Mouse (Mus musculus): ENCODE measurements at regions not wholly inside any gene's neighbourhood (a gene's known extent, or its start where the extent isn't known, plus 50 kb on each side); places are given as distances from the start of the nearest gene placed in this dataset.

GRCm38 (mm10) chr11:8148485-8148825, 515.9 kb downstream of the Tns3 start:
- DNase-seq (ENCODE audit: low spot score) = no peak

DNA sequence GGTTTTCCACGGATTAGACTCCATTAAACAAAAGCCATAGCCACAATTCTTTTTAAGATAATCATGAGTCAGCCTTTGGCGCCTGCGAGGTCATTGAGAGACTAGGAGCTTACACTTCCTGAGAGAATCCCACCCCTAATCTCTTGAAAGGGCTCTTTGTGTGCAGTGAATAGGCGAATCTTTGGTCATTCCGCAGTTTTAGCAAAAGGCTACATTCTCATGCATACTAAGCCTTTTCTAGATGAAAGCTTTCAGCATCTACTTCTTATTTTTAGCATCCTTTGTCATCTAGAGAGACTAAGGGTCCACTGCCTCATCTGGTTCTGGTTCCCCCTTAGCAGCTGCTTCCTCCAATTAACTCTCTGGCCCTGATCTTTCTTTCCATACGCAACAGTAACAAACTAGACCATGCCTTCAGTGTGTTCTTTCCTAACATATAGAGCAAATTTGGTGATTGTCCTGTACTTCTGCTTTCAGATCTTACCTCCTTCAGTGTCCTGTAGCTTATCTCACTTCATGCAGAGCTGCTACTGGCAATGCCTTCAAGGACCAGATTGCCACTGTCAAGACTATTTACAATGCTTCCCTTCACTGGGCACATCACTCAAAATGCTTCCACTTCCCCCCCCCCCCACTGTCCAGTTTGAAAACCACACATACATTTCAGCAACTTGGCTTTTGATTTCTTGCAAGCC, 516.4 kb downstream of the Tns3 start:
- DNase-seq (ENCODE audit: low spot score) = peak; percentile 53

- DNase-seq (ENCODE audit: low spot score) = peak; percentile 56
Measured at GRCm38 (mm10) chr11:8137366-8137765, 527.0 kb downstream of the Tns3 start.

DNA sequence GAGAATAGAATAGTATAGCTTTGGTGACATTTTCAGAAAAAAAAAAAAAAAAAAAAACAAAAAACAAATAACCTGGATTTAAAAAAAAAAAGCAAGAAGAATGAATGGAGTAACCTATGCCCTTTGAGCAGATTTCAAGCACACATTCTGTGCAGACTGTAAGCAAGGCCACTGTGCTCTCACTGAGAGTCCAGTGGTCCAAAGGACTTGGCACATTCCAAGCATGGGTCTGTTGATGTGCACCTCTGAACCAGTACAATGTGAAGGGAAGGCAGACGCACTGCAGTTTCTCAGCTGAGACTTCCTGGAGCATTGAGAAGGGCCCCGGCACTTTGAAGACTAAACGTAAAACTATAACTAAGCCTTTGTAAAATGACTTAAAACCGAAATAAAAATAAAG, 527.7 kb downstream of the Tns3 start:
- no peak for DNase-seq (ENCODE audit: low spot score)

DNA sequence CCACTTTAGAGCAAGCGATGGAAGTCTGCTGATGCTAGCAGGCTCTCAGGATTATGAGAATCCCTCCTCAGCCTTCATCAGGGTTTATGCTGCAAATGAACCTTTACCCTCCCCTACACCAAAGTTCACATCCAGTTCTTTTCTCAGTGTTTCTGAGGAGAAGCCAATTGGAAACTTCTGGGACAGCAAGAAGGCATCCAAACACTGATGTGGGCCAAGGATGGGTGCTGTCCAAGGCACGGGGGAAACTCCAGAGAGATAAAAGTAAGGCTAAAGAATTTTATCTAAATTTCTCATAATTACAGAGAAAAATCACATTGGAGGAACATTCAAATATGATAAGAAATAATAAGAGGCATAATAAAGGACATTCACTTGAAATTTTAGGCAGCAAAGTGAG, 555.0 kb downstream of the Tns3 start:
- no peak for DNase-seq (ENCODE audit: low spot score)

GRCm38 (mm10) chr11:8101091-8101490, 563.2 kb downstream of the Tns3 start:
- no peak for DNase-seq (ENCODE audit: low spot score)

GRCm38 (mm10) chr11:8084328-8084727, 580.0 kb downstream of the Tns3 start:
- no peak for DNase-seq (ENCODE audit: low spot score)

DNA sequence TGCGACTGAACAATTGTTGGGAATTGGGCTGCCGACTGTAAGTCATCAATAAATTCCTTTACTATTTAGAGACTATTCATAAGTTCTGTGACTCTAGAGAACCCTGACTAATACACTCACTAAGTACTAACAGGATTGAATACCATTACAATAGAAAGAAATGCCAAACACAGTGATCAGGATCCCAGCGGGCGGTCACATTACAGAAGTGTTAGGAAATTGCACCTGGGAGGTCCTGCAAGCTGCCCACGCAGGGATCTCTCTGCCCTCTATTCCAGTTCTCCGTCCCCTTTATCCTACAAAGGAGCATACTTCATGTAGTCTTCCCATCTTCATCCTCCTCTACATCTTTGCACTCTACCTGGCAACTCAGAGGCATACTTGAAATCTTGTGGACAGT, 581.5 kb downstream of the Tns3 start:
- DNase-seq (ENCODE audit: low spot score) = no peak

GRCm38 (mm10) chr11:8073321-8073720, 591.0 kb downstream of the Tns3 start:
- DNase-seq (ENCODE audit: low spot score) = no peak

DNA sequence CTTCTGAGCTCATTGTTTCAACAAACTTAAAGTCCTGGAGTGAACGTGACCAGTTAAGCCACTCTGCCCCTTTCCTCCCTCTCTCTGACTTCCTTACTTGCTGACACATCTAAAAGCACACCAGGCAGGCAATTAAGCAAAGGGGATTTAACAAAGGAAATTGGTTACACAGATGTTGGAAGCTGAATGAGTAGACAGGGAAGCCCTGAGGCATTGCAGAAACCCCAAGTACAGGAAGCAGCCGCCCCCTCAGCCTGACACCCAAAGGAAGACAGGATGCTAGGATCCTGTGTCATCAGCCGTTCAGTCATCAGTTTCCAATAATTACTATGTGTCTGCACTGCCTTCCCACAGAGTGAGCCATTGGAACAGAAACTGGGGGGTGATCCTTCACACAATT, 595.5 kb downstream of the Tns3 start:
- peak; percentile 55 for DNase-seq (ENCODE audit: low spot score)

DNA sequence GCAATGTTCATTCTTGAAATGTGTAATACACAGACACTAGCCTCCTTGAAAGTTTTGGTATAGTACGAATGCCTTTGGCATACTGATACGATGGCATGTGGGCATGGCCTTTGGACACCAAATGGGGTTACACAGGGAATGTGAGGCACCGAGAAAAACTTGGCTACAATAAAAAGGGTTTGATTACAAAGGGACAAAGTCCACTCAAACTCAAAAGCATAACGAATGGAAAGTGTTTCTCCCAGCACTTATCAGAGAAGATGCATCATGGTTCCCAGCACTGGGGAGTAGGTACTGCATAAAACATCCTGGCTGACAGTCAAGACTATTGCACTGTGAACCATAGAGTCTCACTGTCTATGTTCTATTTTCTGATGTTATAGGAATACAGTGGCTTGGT, 597.0 kb downstream of the Tns3 start:
- no peak for DNase-seq (ENCODE audit: low spot score)

DNA sequence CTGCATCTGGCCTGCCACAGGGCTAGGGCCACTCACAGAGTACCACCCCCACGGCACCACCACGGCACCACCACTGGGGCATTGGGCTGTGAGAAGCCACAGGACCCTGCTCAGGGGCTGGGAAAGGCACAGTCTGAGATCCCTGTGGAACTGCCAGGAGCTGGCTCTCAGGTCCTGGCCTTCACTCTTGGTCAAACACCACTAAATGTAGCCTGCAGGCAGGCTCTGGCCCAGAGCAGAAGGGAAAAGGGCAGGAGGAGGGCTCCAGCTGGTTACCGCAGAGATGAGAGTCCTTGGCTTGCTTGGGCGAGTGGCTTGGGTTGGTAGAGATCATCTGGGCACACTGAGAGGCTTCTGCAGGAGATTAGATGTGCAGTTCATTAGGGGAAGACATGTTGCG, 598.5 kb downstream of the Tns3 start:
- DNase-seq (ENCODE audit: low spot score) = no peak

GRCm38 (mm10) chr11:8065086-8065485, 599.2 kb downstream of the Tns3 start:
- DNase-seq (ENCODE audit: low spot score) = no peak

- DNase-seq (ENCODE audit: low spot score) = no peak
Measured at GRCm38 (mm10) chr11:8061989-8062388, 602.3 kb downstream of the Tns3 start.

DNA sequence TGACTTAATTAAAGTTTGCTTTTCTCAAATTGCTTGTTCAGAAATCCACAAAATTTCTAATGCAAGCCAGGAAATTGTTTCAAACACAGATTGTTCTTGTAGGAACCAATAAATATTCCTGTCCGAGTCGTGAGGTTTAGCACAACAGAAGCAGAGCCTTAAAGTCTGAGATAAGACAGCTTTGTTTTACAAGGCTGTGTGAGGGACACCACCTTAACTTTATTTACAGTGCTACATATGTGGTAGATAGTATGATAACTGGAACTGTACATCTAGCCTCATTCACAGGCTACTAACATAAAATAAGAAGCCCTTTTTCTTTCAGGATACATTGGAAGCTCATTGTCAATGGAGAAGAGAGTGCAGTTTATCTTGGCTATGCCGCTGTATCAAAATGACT, 602.8 kb downstream of the Tns3 start:
- no peak for DNase-seq (ENCODE audit: low spot score)

GRCm38 (mm10) chr11:8051499-8051898, 612.8 kb downstream of the Tns3 start:
- DNase-seq (ENCODE audit: low spot score) = no peak

DNA sequence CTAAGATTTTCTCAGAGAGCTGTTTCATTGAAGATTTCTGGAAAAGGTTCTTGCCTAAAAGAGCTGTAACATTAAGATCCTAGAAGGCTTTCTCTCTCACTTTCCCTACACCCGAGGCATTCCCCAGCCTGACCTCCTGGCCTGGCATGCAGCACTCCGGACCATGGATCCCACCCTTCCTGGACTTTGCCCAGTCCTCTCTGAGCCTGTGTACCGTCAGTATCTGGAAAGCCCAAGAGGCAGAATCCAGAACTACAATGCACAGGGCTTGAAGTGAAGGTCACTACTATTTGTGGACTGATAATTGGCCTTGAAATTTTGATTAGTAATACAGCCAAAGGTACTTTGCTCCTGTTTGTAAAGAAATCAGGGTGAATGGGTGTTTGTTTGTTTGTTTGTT, 619.2 kb downstream of the Tns3 start:
- DNase-seq (ENCODE audit: low spot score) = no peak

DNA sequence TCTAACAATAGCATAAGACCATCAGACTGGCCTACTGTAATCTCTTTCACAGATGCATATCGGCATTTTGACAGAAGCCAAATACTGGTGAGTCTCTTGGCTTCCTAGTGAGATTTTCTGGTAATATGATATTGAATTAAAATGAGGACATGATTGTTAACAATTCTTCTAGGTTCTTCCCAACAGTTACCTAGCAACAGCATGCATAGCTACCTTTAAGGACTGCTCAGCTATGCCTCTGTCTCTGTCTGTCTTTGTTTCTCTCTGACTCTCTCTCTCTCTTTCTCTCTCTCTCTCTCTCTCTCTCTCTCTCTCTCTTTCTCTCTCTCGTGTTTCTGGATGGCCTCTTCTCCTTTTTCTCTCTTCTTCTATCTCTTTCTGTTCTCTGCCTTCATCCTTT, 634.2 kb downstream of the Tns3 start:
- no peak for DNase-seq (ENCODE audit: low spot score)

- no peak for DNase-seq (ENCODE audit: low spot score)
Measured at GRCm38 (mm10) chr11:8007801-8008200, 656.5 kb downstream of the Tns3 start.

DNA sequence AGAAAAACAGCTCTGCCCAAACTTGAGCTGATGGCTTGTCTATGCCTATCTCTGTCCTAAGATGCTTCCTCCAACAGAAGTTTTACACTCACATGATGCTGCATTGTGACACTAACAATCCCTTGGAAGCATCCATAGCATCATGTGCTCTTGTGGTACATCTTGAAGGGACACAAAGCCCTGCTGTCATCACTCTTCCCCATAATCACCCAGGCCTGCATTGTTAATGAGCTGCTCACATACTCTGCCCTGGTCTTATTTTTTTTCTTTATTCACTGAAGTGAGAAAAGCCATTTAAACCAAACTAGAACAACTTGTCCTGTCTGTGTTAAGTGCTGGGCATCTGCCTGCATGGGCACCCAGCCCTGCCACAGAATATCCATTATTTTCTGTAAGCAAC, 683.3 kb downstream of the Tns3 start:
- no peak for DNase-seq (ENCODE audit: low spot score)

GRCm38 (mm10) chr11:7975845-7976244, 688.5 kb downstream of the Tns3 start:
- peak; percentile 1 for DNase-seq (ENCODE audit: low spot score)

- no peak for DNase-seq (ENCODE audit: low spot score)
Measured at GRCm38 (mm10) chr11:7949931-7950330, 714.4 kb downstream of the Tns3 start.

GRCm38 (mm10) chr11:7949201-7949875, 715.0 kb downstream of the Tns3 start:
- DNase-seq (ENCODE audit: low spot score) = no peak

DNA sequence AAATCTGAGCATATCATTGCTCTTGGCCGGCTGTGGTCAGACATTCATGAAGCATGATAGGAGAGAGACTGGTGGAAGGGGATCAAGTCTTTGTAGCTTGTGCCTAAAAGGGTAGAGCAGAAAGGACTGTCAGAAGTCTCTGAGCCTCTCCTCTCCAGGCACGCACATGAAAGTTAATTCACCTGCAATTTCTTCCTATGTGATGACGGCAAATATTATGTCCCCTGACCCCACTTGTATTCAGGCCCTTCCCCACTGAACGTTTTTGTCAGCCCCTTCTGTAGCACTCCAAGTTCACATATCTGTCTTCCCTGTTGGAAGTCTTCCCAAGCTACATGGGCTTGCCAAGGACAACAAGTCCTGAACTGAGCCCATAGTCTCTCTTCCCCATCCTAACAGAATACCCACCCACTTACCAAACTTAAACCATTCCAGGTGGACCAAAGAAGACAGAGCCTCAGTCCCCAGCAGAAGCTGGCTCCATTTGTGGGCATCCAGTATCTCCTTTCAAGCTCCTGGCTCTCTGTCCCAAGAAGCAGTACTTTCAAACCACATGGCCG, 719.3 kb downstream of the Tns3 start:
- DNase-seq (ENCODE audit: low spot score) = no peak

All from embryo, embryonic 10.5 days (tissue).